Mouse (Mus musculus) cerebellum, adult 2 months (tissue): ENCODE data around the gene Lrrc43. TPM values are rescaled to one million over a fixed set of nuclear protein-coding genes. Genes with fewer than 3 reads are reported as not detected.
"Not testable (repeated sequence)": the region's sequence is repeated elsewhere in the genome, so short reads cannot be mapped to it uniquely, and the experiment has no call there.

Experiments used
- DNase-seq, 2 experiments: peaks; one replicate each; pipeline ENCODE4 v3.0.0; 2021
- H3K27ac ChIP-seq: fragments of 200-500 bp; 2 replicates; pipeline ENCODE4 v1.5.1; 2012; ENCODE audit warnings: low read length, control low read depth, inconsistent platforms; ENCODE audit not compliant: insufficient read depth
- H3K27me3 ChIP-seq: fragments of 200-500 bp; 2 replicates; pipeline ENCODE4 v1.6.1; 2012; ENCODE audit warnings: inconsistent platforms, mild to moderate bottlenecking, low read length, moderate library complexity; ENCODE audit not compliant: control insufficient read depth, insufficient read depth
- H3K4me1 ChIP-seq: fragments of 200-500 bp; 2 replicates; pipeline ENCODE4 v1.6.1; 2011; ENCODE audit warnings: low read length; ENCODE audit not compliant: control insufficient read depth, insufficient read depth
- H3K4me3 ChIP-seq: fragments of 200-500 bp; replicated peaks from 2 replicates; pipeline ENCODE3; 2011; ENCODE audit warnings: mild to moderate bottlenecking, low read depth, low read length, control low read depth; ENCODE audit not compliant: insufficient read depth
- CTCF ChIP-seq: fragments of 200-500 bp; IDR thresholded peaks from 2 replicates; pipeline ENCODE4 v1.5.1; 2011; ENCODE audit warnings: low read depth, mild to moderate bottlenecking, control low read depth, low read length, moderate library complexity, borderline replicate concordance; ENCODE audit not compliant: insufficient read depth
- POLR2A ChIP-seq: fragments of 200-500 bp; IDR thresholded peaks from 2 replicates; pipeline ENCODE4 v1.6.1; 2011; ENCODE audit warnings: low read length, control low read depth, borderline replicate concordance; ENCODE audit not compliant: insufficient read depth
- WGBS: fragments of 180-500 bp; shearing (Covaris S2); methylation state at CpG from one replicate; pipeline ENCODE4 v1.1.7; 2018; 5-methylcytosine and 5-hydroxymethylcytosine counted together
- polyA plus RNA-seq: library from polyadenylated mRNA; depleted of rRNA; stranded (reverse); fragments of >200 nt; gene quantifications from 2 replicates; pipeline ENCODE4 v1.2.3, GENCODE M21; 2012

Gene Lrrc43
- polyA plus RNA-seq, 1 experiment, result 0.07 TPM

DNA sequence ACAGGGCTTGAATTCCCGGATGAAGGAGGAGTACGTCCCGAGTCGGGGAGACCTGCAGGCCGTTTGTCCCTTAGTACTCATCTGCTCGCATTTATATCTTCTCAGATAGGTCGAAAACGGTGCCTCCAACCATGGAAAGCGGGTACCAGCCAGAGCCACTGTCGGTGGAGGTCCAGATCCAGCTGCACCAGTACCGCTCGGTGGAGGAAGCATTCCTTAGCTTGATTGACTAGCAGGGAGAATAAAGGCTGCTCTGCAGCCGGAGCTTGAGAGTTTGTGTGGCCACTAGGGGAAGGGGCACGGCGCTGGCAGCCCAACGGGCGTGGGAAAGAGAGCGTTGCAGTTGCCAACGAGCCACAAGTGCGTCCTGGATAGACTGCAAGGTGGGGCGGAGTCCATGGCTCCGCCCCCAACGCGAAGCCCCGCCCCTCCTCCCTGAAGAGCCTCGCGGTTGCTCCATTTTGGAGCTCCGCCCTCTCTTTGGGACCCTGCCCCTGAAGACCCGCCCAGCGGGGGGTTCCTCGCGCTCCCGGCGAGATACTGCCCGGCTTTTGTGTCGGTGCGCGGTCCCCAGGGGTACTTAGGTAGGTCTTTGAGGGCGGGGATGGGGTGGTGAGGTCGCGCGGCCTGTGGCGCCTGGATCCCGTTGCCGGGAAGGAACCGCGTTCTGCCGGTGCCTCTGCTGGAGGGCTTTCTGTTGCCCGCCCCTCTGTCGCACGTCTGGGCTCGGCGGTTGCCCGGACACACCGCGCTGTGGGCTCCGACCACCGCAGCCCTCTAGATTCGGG, 19.0 kb downstream of the Lrrc43 start:
- Histone ChIP-seq H3K27me3 (no peaks in the 10 kb centered on the region), H3K27ac (no peak overlapping the region), H3K4me3 (peak overlapping the region; percentile 50), H3K4me1 (no peaks in the 10 kb centered on the region; the same call in 1 of the 2 replicates)
- no peak for TF ChIP-seq POLR2A
- no peak for TF ChIP-seq CTCF
- DNase-seq, result peak; percentile 61 to 65
- under 1% methylated on average over 59 of the region's 59 CpGs for WGBS

DNA sequence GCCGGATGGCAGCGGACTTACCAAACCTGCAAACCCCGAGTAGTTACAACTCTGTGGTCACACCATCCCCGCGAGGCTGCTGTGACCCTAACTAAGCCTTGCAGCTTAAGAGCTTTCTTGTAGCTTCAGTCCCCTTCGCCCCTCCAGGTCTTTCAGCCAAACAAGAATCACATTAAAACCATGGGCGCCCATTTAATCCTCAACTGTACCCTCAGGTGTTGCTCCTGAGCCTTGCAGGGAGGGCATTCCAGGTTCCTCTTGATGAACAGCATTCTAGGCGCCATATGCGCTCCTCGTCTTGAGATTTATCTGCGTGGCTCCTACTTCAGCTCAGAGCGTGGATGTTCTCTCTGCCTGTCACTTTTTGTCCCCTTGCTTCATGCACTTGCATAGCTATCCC, 19.8 kb downstream of the Lrrc43 start:
- Histone ChIP-seq H3K27ac (no peak overlapping the region), H3K27me3 (no peaks in the 10 kb centered on the region), H3K4me1 (no peaks in the 10 kb centered on the region; the same call in 1 of the 2 replicates), H3K4me3 (peak overlapping the region; percentile 32)
- no peak for DNase-seq
- 13% methylated on average over 12 of the region's 12 CpGs for WGBS
- no peak for TF ChIP-seq CTCF
- TF ChIP-seq POLR2A, result no peak

DNA sequence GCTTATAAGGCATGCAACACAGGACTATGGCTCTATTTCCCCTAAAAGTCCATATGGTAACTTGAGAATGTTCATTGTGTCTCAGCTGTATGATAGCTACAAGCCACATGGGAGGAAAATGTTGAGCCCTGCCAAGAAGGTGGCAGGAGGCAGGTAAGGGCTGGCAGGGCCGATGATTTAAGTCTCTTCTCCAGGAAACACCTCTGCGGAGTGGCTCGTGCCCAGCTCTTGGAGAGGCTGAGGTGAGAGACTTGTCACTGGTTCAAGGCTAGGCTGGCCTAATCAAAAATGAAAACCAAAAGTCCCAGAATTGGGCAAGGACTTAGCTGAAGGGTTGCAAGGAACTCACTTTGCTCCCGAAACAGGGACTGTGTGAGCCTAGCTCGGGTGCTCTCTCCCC, 21.1 kb downstream of the Lrrc43 start, which contains the start of gene B3gnt4:
B3gnt4 (plus strand) TSS at position 301 of the 400 bp plus-strand sequence.
- no peaks in the 10 kb centered on the region for H3K27me3 ChIP-seq
- TF ChIP-seq POLR2A (no peak), CTCF (no peak)
- H3K4me3 ChIP-seq, result no peak within 1 kb of the TSS
- DNase-seq, result no peak
- 56% methylated on average over 5 of the region's 5 CpGs for WGBS
- H3K4me1 ChIP-seq, result no peaks in the 10 kb centered on the region; the same call in 1 of the 2 replicates
- no peak within 1 kb of the TSS for H3K27ac ChIP-seq

DNA sequence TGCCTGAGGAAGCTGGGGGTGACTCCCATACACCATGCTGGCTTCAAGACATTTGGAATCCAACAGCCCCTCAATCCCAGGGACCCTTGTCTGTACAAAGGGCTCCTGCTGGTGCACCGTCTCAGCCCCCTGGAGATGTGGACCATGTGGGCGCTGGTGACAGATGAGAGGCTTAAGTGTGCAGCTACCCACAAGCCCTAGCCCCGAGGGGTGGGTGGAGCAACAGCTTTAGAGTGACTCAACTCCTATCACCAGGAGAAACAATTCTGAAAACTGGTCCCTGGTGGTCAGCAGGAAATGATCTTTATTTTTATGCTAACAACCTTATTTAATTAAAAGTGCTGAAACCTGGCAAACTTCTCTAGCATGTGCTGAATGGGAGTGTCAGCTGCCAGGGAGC, 22.3 kb downstream of the Lrrc43 start:
- WGBS, result 72% methylated on average over 3 of the region's 3 CpGs
- not testable (repeated sequence) for H3K27ac ChIP-seq, H3K4me1 ChIP-seq

GRCm38 (mm10) chr5:123512102-123512501, 23.0 kb downstream of the Lrrc43 start:
- H3K4me1 ChIP-seq, result no peaks in the 10 kb centered on the region; the same call in 1 of the 2 replicates
- no peak for DNase-seq
- TF ChIP-seq POLR2A (no peak), CTCF (no peak)
- no peak overlapping the region for H3K27ac ChIP-seq
- no peaks in the 10 kb centered on the region for H3K27me3 ChIP-seq
- 82% methylated on average over 3 of the region's 3 CpGs for WGBS
- H3K4me3 ChIP-seq, result no peak overlapping the region

More for the DNA sequence above, 22.3 kb downstream of the Lrrc43 start:
- H3K27me3 ChIP-seq, DNase-seq, H3K4me3 ChIP-seq: not testable (repeated sequence)

- no peak for DNase-seq
- 89% methylated on average over 5 of the region's 5 CpGs for WGBS
- H3K4me1 ChIP-seq, result no peaks in the 10 kb centered on the region
Observed at GRCm38 (mm10) chr5:123514871-123515270, 25.8 kb downstream of the Lrrc43 start.

GRCm38 (mm10) chr5:123520666-123521065, 31.6 kb downstream of the Lrrc43 start:
- Histone ChIP-seq H3K4me1 (no peaks in the 10 kb centered on the region), H3K4me3 (no peak overlapping the region), H3K27ac (no peak overlapping the region), H3K27me3 (no peaks in the 10 kb centered on the region)
- DNase-seq, result peak in 1 of 2 experiments; percentile 0
- no peak for TF ChIP-seq CTCF
- no peak for TF ChIP-seq POLR2A
- WGBS, result 79% methylated on average over 9 of the region's 9 CpGs

More at GRCm38 (mm10) chr5:123514871-123515270, 25.8 kb downstream of the Lrrc43 start:
- Histone ChIP-seq H3K27ac (no peak overlapping the region), H3K27me3 (no peaks in the 10 kb centered on the region), H3K4me3 (no peak overlapping the region)
- TF ChIP-seq POLR2A (no peak), CTCF (no peak)

DNA sequence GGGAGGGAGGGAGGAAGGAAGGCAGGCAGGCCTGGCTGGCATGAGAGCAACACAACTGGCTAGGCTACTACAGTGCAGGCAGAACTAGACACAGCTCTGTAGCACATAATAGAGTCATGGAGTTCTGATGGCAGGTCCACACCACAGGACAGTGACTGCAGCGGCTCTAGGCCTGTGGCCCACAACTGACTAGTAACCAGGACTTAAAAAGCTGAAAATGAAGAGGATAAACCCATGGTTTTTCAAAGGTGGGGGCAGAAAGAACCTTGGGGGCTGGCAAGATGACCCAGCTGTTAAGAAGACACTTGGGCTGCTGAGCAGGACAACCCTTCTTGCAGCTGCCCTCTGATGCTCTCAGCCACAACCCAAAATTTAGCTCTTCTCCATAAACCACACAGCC, 32.5 kb downstream of the Lrrc43 start:
- Histone ChIP-seq H3K4me1 (no peaks in the 10 kb centered on the region), H3K4me3 (no peak overlapping the region), H3K27ac (no peak overlapping the region), H3K27me3 (no peaks in the 10 kb centered on the region)
- 56% methylated on average over 1 of the region's 1 CpGs for WGBS
- peak in 1 of 2 experiments; percentile 2 for DNase-seq
- TF ChIP-seq CTCF (no peak), POLR2A (no peak)
